Mouse (Mus musculus): ENCODE data around the gene Fzd4.

The Fzd4 gene

DNA sequence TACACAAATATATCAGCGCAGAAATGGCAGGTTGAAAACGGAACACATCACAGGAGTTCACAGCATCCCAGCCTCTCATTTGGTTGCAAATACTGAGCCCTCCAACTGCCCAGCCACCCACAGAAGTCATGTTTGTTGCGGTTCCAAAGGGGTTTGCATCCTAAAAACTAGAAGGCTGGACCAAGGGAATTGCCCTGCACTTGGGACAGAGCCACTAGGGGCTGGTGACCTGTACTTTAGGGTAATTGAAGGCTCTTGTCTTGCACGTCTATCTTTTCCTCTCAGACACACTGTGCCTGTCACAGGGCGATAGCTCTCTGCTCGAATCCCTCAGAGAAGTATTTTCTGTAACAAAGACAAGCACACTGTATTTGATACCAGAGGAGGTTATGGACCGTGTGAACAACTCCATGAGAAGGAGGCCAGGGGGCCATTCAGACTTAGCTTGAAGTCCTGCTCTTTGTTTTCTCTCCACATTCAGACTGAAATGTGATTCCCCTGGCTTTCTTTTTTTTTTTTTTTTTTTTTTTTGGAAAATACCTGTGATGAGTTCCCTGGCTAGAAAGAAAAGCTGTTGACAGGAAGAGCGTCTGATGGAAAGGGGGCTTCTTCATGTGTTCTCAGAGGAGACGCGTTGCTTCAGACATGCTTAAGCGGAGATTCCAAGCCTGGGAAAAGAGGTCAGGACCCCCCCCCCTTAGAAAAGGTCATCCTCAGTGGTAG is 2.9 kb upstream of the Fzd4 start:
- no peak for DNase-seq

- peak; percentile 44 for DNase-seq
These were observed 2.2 kb upstream of the Fzd4 start for GRCm38 (mm10) chr7:89401936-89402335.

- DNase-seq = peak; percentile 91
These were observed 842 bp upstream of the Fzd4 start for GRCm38 (mm10) chr7:89403053-89403972.

- DNase-seq = peak; percentile 61
These were observed 732 bp downstream of the Fzd4 start for GRCm38 (mm10) chr7:89404734-89405440.

GRCm38 (mm10) chr7:89406011-89406410 is 1.9 kb downstream of the Fzd4 start:
- no peak for DNase-seq

GRCm38 (mm10) chr7:89407006-89407940 is 3.1 kb downstream of the Fzd4 start:
- DNase-seq = peak; percentile 44

DNA sequence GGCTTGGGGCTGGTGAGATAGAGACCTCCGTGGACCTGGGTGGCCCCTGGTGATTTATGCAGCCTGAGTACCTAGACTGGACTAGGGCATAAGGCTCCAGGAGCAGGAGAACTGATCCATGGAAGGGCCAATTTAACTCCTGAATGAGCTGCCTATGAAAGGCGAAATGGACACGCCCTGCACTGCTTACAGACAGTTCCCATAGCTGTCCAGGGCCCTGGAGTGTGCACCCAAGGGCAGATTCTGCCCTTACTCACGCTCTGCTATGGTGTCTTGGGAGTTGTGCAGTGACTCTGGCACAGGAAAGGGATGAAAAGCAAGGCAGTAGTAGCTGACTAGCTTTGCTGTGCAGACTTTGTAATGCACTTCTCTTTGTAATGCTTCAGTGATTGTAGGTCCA is 6.1 kb downstream of the Fzd4 start:
- peak; percentile 49 for DNase-seq

GRCm38 (mm10) chr7:89411346-89411745 is 7.2 kb downstream of the Fzd4 start:
- DNase-seq = peak; percentile 73

DNA sequence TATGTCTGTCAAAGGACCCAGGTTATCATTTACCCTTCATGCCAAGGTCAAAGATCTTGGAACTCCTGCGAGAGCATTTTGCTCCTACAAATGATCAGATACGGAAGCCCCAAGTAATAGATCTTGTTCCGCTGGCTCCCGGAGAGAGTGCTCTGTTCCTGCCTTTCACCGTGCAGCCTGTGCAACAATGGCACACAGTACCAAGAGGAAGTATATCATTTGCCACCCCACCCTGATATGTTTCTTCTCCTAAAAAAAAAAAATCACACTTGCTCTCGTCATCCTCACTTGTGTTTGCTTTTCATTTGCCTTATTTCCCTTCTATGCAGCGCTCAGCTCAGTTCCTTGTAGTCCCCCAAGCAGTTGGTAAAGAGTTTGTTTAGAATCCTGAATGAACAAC is 7.9 kb downstream of the Fzd4 start:
- DNase-seq = no peak

DNA sequence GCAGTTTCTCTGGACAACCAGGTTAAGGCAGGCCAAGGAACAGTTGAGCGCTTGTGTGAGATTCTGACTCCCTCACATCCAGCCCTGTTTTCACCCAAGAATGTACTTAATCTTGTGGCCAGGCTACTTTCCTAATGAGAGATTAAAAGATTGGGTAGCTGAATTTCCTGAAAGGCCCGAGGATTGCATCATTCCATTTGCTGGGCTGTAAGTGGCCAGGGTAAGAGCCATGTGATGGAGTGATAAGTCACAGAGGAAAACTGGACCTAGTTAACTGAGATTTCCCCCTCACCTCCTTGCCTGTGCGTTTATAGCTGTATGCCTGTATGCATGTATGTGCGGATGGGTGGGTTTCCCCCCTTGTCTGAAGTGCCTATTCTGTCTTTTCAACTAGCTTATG is 11.9 kb downstream of the Fzd4 start:
- no peak for DNase-seq

DNA sequence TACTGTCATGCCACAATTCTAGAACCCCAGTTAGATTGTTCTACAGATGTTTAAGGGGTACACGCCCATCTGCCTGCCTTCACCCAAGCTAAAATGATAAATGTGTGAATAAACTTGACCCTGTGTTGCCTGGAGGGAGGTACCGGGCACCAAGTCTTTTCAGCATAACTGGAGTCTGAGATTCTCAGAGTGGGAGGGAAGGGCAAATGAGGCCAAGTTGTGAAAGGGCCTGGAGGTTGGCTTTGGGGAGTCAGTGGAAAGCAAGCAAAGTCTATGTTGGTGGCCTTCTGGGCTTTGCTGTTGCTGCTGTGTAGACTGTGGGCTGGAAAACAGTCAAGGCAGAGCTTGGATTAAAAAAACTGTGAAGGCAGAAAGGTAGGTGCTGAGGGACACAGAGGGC is 13.6 kb downstream of the Fzd4 start:
- no peak for DNase-seq

- no peak for DNase-seq
These were observed 14.0 kb downstream of the Fzd4 start for GRCm38 (mm10) chr7:89418127-89418653.

- DNase-seq = no peak
These were observed 14.9 kb downstream of the Fzd4 start for GRCm38 (mm10) chr7:89418917-89419679.

DNA sequence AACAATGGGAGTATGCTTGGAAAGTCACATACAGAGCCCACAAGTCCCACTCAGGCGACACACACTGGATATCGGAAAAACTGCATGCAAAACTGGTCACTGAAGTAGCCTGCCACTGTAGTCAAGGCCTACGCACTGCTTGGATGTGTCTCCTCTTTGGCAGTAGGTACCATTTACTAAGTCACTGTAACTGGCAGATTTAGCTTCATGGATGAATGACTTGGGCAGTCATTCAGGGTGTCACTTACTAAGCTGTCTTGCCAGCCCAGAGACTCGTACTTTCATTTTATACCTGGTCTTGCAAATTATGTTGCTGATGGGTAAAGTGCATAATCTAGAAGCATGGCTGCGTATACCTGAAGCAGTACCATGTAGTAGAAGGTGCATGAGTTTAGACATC is 17.1 kb downstream of the Fzd4 start:
- DNase-seq = no peak

GRCm38 (mm10) chr7:89422650-89423049 is 18.5 kb downstream of the Fzd4 start:
- DNase-seq = no peak

- no peak for DNase-seq
These were observed 19.0 kb downstream of the Fzd4 start for GRCm38 (mm10) chr7:89423194-89423593.

DNA sequence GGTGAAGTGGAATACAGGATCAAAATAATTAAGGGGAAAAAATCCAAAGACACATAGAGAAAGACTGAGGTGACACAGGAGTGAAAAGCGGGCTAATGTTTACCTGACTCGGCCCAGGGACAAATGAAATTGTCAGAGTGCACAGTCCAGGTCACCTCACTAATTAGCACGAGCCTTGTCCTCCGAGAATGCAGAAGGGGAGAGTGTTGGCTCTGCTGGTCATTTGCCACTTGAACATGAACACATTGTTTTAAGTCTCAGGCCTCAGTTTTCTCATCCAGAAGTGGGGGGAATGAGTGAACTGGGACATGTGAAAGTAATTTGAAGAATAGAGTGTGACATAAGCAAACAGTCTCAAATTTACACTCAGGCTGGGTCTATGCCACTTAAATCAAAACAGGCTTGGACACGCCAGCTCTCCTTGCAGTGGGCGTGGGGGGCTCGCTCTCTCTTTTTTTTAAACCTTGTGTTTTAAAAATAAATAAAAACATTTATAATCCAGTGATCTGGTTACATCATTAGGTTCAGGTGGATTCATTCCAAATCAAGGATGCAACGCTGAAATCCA is 19.6 kb downstream of the Fzd4 start:
- no peak for DNase-seq

GRCm38 (mm10) chr7:89424659-89425058 is 20.5 kb downstream of the Fzd4 start:
- no peak for DNase-seq

DNA sequence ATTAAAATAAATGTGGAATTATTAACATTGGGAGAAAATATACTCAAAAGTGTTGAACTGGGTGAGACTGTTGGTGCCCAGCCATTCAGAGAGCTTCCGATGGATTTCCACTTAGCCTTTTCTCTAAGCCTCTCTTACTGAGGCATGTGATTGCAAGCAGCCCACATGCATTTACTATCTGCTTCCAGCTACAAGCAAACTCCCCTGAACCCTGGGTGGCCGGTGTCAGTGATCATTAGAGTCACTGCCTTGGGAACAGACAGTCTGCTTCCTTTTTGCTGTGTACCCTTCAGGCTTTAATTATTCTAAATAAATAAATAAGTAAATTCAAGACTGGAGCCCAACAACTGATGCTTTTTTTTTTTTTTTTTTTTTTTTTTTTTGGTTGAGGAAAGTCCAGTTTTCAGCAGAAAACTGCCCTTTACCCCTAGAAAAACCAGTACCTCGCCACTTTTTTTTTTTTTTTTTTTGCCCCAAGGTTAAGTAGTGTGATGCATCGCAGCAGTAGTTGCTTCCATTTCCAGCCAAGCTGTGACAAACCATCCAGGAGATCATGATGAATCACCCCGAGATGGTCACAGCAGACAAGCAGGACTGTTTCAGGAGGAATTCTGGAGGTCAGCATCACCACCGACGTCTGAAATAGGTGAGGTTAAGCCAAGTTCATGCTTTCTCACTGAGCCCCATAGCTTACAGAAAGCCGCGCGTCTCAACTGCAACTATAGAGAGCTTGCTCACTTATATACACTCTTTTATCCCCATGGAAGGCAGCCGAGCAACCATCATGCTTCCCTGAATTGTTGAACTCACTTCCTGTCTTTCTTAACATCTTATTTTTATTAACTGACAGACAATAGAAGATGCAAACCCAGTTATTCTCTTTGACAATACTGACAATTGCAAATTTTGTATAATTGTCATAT is 21.9 kb downstream of the Fzd4 start:
- DNase-seq = no peak

DNA sequence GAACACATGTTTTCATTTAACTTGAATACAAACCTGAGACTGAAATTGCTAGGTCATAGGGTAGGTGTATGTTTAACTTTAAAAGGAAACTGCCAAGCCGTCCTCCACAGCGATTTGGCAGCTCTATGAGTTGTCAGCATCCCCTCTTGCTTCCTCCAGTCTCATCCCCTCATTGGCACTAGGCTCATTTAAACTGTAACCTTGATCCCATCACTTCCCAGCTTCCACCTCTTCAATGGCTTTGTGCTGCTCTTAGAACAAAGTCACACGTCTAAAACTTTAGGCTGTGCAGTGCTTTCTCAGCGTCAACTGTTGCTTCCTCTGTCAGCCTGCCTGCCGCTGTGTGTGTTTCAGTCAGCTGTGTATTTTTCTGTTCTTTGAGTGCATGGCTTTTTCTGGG is 22.9 kb downstream of the Fzd4 start:
- DNase-seq = no peak

Measured in kidney, postnatal 10 days (tissue).